Mouse (Mus musculus): ENCODE measurements around the gene Bsx.

- no peak for TF ChIP-seq CHD2 (IDR thresholded peaks at IDR 0.05; ENCODE audit: low read depth, low read length)
- TF ChIP-seq MAFK (IDR thresholded peaks at IDR 0.05; ENCODE audit: insufficient read depth, low read depth, low read length) = no peak
These were observed 4.5 kb downstream of the Bsx start for GRCm38 (mm10) chr9:40878291-40878945.

Data from ES-E14 (cell line).